Mouse (Mus musculus) natural killer cell, adult 2 months (primary cell): Measurements from ENCODE around the gene Cenpu.

Experiments used
- DNase-seq, 2 experiments: peaks; one replicate each; pipeline ENCODE4 v3.0.0; 2022; ENCODE audit warnings: low spot score in 2 of 2

The Cenpu gene

DNA sequence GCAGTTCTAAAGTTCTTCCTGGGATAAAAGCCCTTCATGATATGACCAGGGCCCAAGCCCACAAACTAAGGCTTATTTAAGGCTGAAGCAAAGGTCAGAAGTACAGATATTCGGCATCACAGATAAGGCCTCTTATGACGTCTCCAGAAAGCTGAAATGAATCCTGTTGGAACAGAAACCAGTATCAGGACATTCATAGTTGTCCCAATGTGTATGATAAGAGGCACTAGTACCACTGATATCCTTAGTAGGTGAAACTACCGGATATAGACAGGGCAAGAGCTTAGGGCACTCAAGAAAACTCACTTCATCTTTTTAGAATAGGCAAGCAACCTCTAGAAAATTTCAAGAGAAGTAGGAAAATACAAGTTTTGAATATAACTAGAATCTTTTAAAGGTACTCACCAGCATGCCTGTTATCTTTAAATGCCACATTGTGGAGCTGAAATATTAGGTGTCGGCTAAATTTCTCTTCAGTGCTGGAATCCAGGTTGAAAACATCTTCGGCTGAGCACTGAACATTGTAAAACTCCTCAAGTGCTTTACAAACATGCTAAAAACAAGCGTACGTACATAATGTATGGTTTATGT lies 47.6 kb downstream of the Cenpu start:
- DNase-seq, result no peak

DNA sequence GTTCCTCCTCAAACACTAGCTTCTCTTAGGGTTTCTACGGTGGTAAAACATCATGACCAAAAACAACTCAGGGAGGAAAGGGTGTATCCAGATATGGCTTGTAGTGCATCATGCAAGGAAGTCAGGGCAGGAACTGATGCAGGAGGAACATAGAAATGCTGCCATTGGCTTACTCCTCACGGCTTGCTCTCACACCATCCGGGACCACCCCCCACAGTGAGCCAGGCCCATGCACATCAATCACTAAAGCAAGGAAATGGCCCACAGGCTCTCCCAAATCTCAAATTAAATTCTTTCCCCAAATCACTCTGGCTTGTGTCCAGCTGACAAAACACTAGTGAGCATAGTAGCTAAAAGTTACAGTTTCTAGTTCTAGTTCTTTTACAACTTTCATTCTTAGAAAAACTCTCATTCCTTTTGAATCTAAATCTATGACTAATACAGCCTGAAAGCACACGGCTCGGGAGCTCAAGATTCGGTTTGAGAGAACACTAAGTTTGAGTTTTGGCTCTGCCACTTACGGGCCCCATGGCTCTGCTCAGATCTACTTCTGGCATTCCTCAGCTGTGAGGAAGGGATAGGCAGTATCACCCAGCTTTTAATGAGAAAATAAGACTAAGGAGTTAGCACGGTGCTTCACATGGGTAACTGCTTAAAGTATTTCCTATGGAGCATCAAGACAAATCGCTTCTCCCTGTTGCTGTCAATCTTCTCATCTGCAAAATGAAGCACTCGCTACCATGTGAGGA lies 49.3 kb downstream of the Cenpu start:
- no peak for DNase-seq

DNA sequence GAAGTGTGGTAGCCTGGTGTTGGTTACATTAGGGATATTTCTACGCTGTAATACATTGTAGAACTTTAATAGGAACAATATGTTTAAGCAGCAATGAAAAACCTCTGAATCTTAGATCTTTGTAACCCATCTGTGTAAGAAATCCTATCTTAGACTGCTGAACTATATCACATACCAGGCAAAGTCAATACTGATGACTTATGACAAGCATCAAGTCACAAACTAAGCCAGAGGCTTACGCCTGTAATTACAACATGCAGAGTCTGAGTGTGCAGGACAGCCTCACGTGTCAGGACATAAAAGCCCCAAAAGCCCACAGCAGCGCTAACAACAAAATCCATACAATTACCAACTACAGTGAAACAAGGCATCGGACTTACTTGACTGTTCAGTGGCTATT lies 51.8 kb downstream of the Cenpu start:
- no peak for DNase-seq

DNA sequence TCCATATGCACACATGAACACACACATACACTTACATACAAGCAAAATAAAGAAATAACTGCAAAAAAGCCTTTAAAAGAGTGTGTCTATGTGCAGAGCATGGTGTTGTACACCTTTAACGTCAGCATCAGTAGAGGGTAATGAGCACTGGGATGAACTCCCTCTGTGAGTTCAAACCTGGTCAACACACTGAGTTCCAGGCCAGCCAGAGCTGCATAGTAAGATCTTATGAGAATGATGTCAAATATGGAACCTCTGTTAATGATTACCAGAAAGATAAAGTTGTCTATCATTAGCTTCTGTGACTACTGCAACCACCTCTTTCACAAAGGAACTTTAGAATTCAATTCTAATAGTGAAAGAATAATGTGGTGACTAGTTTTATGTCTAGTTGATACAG lies 55.1 kb downstream of the Cenpu start:
- DNase-seq, result no peak

DNA sequence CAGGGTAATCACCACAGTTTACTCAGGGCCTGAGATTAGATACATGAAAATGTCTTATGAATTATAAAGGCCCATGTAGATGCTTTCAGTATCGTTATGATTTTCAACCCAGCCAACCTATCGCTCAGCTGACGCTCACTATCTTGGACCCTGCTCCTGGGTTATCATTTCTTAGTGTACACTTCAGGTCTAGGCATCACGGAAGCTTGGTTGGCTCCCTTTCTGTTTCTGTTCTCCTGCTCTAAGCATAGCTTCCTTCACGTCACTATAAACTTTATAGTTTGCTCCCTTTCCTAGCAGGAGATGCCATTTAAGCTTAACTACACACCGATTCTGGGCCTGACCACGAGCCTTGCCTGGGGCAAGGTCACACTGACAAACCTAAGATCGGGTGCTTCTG lies 59.7 kb downstream of the Cenpu start:
- DNase-seq, result no peak

DNA sequence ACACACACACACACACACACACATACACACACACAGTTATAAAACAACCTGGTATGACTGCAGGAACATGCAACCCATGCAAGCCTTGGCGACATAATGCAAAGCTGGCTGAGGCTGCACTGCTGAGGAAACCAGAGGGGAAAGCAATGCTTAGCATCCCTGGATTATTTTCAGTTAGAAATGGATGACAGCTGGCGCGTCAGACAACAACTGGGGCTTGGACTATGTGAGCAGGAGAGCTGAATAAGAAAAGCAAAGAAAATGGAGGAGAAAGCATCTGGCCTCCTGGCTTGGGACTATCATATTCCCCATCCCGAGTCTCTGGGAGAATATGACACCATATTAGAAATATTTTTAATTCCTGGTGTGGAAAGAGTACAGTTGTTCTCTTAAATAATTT lies 61.1 kb downstream of the Cenpu start:
- no peak for DNase-seq

DNA sequence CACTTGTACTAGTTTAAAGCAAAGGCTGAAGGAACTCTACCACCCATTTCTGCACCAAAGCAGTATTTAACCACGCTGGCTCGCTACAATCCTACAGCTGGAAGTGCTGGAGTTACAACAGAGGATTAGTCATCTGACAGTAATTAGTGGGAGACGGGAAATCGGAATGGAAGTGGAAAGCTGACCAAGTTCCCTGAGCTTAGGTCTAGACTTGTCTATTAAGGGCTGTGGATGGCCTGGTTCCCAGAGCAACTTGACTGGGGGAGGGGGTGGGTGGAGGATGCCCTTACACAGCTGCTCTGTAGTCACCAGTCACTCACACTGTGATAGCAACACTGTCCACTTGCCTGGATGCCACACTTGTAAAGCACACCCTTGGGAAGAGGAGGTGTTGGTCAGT lies 61.5 kb downstream of the Cenpu start:
- DNase-seq, result no peak

DNA sequence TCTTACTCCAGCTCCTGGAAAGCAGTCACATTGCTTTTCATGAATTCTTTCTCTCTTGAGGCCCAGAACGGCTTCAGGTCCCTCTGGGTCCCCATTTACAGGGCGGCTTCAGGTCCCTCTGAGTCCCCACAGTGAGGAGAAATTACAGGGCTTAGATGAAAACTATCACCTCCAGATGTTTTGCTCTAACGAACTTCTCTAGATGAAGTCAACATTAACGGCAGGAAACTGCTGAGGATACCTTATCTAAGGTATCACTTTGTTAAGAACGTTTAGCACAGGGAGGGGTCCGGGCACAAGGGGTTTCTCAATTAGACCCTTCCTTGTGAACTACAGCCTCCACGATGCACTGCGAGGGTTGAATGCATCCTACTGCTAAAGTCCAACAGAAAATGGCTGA lies 64.1 kb downstream of the Cenpu start:
- no peak for DNase-seq

DNA sequence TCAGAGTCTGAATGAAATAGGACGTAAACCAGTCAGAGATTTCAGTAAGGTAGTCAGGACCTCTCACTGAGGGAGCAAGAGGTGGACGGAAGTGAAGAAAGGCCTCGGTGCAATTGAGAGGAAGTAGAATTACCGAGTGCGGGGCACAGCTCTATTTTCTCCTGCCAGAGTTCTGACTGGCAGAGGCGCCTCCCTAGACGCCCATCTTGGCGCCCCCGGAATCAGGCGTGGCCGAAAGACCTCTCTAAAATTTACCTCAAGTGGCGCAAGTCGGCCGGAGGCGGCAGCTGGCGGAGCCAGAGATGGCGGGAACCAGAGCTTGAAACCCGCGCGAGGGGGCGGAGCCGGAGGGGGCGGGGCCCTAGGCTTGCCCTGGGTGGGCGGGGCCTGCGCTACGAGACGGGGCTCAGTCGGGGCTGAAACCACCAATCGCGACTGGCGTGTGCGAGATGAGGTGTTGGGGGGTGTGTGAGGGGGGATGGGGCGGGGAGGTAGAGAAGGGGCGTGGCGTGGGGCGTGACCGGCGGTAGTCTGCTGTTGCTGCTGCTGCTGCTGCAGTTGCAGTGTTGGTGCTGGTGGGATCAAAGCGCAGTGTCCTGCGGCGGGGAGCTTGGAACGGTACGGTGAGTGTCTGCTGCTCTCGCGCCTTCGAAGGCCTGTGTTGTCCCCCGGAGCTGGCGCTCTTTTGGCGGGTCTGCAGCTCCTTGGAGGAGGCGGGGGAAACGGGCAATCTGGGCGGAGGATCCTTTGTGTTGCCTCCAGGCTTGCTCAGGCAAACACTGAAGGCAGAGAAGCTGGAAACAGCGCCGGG lies 65.3 kb downstream of the Cenpu start, which contains the start of the genes Primpol and Casp3:
Primpol (minus strand) TSS at position 334 of the 811 bp plus-strand sequence.
Casp3 (plus strand) TSS at position 413 of the 811 bp plus-strand sequence.
- peak; percentile 95 to 96 for DNase-seq

DNA sequence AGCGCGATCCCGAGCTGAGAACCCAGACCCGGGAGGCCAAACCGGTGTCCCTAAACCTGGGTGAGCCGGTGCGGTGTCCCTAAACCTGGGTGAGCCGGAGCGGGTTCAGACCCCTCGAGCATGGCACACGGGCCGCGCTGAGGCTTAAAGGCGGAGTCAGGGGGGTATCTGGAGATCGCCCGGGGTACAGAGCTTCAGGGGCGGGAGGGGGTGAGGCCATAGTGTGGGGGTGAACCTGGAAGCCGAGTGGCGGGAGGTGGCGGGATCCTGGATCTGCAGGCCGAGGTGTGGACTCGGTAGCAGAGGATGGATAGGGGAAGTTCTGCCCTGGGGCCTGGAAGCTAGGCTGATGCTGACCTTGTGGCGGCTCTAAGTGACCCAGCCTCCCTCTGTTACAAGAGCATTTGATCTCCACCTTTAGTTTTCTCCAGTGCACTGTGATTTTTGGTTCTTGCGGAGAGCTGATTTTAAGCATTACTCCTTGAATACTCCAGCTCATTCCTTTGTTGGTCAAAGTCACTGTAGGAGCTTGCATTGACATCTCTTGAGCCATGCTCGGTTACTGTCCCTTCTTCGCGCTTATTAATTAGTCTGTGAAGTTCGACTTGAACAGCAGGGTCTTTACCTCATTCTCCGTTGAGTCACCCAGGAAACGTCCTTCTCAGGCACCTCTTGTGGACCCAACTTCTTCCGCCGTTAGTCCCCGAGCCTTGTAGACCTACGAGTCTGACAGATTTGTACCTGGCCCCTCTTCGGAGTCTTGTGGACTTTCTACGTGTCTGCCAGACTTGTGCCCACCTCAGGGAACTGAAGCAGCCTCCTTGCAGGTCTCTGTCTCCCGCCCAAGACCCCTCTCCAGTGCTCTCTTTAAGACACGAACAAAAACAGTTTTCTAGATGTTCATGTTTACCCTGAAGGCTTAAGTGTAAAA lies 66.1 kb downstream of the Cenpu start:
- peak; percentile 27 to 31 for DNase-seq

DNA sequence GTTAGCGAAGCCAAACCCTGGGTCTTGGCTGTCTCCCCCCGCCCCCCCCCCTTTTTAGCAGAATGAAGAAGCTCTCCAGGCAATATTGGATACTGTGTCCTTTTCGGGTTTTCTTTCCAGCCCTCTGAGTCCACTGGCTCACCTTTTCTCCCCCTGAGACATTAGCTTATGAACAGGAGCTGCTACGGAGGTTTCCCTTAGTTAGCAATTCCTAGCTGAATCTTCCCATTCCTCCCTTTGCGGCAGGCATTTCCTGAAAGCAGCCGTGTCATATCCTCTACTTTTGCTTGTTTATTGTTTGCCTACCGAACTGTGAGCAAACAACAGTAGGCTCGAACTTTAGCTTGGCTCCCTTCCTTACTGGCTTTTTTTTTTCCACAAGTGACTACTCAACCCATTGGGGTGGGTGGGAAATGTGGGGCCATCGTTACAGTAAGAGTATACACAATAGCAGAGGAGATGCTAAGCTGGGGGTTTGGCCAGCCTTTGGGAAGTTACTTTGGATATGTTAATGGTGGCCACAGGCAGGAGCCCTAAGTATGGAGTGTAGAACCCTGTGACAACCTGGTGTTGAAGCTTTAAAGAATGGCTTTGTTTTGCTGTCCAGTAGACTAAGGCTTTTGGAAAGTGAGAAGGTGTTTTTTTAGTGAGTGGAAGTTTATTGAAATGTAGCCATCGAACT lies 67.0 kb downstream of the Cenpu start:
- DNase-seq, result no peak

DNA sequence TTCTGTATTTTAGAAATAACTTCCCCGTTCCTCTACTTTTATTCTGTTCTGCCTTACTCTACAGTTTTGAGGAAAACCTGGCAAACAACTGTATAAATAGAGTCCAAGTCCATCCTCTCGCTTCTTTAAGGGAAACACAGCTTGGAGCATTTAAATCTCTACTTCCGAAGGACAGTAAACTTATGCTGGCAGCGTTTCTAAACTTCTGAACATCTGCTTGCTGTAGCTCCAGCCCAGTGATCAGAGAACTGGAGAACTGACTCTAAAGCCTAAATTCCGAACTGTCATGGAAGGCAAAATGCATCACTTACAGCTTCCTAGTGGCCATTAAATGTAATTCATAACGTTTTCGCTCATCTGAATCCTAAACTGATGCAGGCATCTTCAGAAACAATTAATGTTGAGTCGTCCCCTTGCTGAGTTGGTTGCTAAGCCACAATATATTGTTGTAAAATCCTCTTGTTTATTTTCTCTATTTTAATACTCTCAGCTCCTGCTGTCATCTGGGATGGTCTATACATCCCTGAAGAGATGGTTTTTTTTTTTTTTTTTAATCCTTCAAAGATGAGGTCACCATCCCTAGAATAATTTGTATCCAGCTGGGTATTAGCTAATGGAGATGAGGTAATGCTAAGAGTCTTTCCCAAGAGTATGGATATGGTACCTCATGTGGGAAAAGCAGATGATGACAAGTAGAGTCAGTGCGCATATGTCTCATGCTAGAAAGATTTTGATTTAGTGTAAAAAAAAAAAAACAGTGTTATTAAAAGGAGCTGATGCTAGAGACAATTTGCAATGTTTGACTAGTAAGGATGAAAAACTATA lies 70.8 kb downstream of the Cenpu start:
- DNase-seq, result no peak

DNA sequence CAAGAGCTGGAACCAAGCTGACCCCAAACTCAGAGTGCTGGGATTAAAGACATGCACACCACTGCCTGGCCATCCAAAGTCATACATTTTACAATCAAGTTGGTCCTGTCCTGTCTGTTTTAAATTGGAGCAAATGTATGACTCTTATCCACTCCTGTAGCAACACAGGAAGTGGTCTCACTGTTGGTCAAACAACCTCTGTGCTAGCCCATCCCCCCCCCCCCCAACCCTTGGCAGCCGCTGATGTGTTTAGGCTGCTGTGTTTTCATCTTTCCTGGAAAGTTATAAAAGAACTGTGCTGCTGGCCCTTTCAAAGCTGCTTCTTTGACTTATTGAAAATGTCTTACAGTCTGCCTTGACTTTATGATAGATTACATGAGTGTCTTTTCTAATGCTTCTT lies 73.3 kb downstream of the Cenpu start:
- DNase-seq, result peak in 1 of 2 experiments; percentile 26

DNA sequence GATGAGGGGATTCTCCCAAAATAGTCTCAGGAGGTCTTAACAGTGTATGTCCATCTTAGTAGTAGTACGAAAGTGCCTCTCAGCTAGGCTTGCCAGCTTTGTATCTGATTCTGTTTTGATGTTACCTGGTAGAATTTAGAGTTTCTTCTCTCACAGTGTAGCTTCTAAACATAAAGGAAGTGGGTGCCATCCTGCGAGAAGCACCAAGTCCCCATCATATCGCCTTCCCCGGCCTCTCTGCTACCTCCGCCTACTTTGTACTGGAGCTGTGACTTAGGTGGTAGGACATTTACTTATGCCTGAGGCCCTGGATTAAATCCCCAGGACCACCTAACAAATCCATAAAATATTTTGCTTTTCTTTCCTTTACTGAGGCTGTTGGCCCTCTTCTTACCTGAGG lies 74.8 kb downstream of the Cenpu start:
- DNase-seq, result peak in 1 of 2 experiments; percentile 19

DNA sequence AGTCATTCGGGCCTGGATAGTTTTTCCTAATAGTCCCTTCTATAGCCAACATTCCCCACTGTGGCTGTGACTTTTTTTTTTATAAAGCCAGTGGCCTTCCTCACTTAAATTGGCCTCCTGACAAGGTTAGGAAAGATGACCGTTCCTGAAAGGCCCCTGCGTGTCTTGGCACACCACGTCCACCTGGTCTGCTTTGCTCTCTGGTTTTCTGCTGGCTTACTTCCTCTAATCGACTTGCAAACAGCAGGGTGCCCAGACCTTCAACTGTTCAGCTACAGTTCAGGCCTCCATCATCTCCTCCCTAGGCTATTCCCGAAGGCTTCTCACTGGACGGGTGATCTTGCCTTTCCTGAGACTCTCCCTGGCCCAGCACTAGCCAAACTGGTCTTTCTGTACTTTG lies 76.1 kb downstream of the Cenpu start:
- DNase-seq, result no peak

DNA sequence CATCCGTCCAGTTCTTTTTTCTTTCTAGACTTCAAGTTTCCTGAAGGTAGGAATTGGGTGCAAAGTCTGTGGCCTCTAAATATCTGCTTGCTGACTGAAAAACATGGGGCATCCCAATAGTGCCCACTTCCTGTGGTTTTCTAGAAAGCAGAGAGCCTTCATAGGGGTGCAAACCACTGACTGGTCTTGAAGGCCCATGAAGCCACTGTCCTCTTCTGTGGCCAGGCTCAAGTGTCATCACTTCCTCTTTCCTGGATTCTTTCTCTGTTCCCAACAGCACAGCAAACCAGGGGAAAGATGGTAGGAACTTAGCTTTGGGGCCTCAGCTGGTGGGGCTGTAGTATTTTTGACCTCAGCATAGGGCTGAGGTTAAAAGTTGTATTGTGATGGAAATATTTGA lies 76.8 kb downstream of the Cenpu start:
- peak; percentile 25 to 50 for DNase-seq
